Mouse (Mus musculus) lung, adult 2 months (tissue): ENCODE results near the gene App.

Experiments used
- CTCF ChIP-seq: fragments of 200-500 bp; IDR thresholded peaks from 2 replicates; pipeline ENCODE4 v1.5.1; 2011; ENCODE audit warnings: mild to moderate bottlenecking, low read length, control low read depth; ENCODE audit not compliant: insufficient read depth
- POLR2A ChIP-seq: fragments of 200-500 bp; IDR thresholded peaks from 2 replicates; pipeline ENCODE4 v1.6.1; 2011; ENCODE audit warnings: low read depth, mild to moderate bottlenecking, control low read depth, low read length, borderline replicate concordance; ENCODE audit errors: extremely low read depth

GRCm38 (mm10) chr16:85130861-85131556 lies 42.6 kb downstream of the App start:
- TF ChIP-seq CTCF (no peak), POLR2A (no peak)
